Mouse (Mus musculus) midbrain, postnatal 0 days (tissue): ENCODE data around the gene Rps6ka4. TPM values are rescaled to one million over a fixed set of nuclear protein-coding genes. Genes with fewer than 3 reads are reported as not detected.

ENCODE experiments used
- ATAC-seq: fragments of 200-750 bp; cut with Nextera tagmentation; 2 replicates; pipeline ENCODE4 v1.8.0; 2017; ENCODE audit warnings: moderate number of reproducible peaks, mild to moderate bottlenecking, moderate TSS enrichment, moderate library complexity; ENCODE audit not compliant: low FRiP score
- DNase-seq: peaks from one replicate; pipeline ENCODE4 v3.0.0-alpha.2; 2015; ENCODE audit warnings: low spot score
- H3K27ac ChIP-seq: fragments of 300-500 bp; sonication (generic); 2 replicates; pipeline ENCODE4 v1.5.1; 2014; ENCODE audit warnings: low read depth, mild to moderate bottlenecking, low read length, mixed read lengths
- H3K27me3 ChIP-seq: fragments of 300-500 bp; sonication (generic); 2 replicates; pipeline ENCODE4 v1.6.1; 2014; ENCODE audit warnings: low read length, control low read depth, mixed read lengths; ENCODE audit not compliant: insufficient read depth
- H3K36me3 ChIP-seq: fragments of 300-500 bp; sonication (generic); 2 replicates; pipeline ENCODE4 v1.6.1; 2014; ENCODE audit warnings: low read length, control low read depth, mixed read lengths; ENCODE audit not compliant: insufficient read depth
- H3K4me1 ChIP-seq: fragments of 300-500 bp; sonication (generic); 2 replicates; pipeline ENCODE4 v1.6.1; 2014; ENCODE audit warnings: mild to moderate bottlenecking, control low read depth, antibody characterized with exemption, low read length, mixed read lengths; ENCODE audit not compliant: insufficient read depth
- H3K4me2 ChIP-seq: fragments of 300-500 bp; sonication (generic); 2 replicates; pipeline ENCODE4 v1.6.1; 2014; ENCODE audit warnings: low read depth, mild to moderate bottlenecking, low read length, mixed read lengths; ENCODE audit not compliant: poor library complexity, severe bottlenecking
- H3K4me3 ChIP-seq: fragments of 300-500 bp; sonication (generic); 2 replicates; pipeline ENCODE4 v1.5.1; 2014; ENCODE audit warnings: low read depth, mild to moderate bottlenecking, low read length, moderate library complexity
- H3K9ac ChIP-seq: fragments of 300-500 bp; sonication (generic); replicated peaks from 2 replicates; pipeline ENCODE4 v1.6.1; 2014; ENCODE audit warnings: mild to moderate bottlenecking, low read length, moderate library complexity, mixed read lengths; ENCODE audit not compliant: poor library complexity, severe bottlenecking
- H3K9me3 ChIP-seq: fragments of 300-500 bp; sonication (generic); 2 replicates; pipeline ENCODE4 v1.6.1; 2016; ENCODE audit warnings: low read length, control low read depth
- CTCF ChIP-seq: IDR thresholded peaks from 2 replicates; pipeline ENCODE4 v1.5.1; 2016; ENCODE audit warnings: antibody characterized with exemption, mild to moderate bottlenecking
- WGBS: fragments of 180-500 bp; shearing (Covaris S2); extraction: QIAGEN DNeasy Blood & Tissue Kit; methylation state at CpG from one replicate; pipeline ENCODE4 v1.1.7; 2014; 5-methylcytosine and 5-hydroxymethylcytosine counted together
- polyA plus RNA-seq: library from polyadenylated mRNA; unstranded; fragments of >200 nt; fragmentation: Nextera tagmentation; extraction: Ambion mirVana; gene quantifications from 2 replicates; pipeline ENCODE4 v1.2.1, GENCODE M21; 2015
- total RNA-seq: library from RNA; depleted of rRNA; stranded (reverse); fragments of >200 nt; gene quantifications from 2 replicates; pipeline ENCODE4 v1.2.3, GENCODE M21; 2014

Rps6ka4 gene
- total and polyA plus RNA-seq, 2 experiments from 2014 or later: 18.5 to 31.1 TPM

GRCm38 (mm10) chr19:6847841-6848517 is 7.5 kb upstream of the Rps6ka4 start:
- 2% methylated on average over 31 of the region's 31 CpGs for WGBS
- Histone ChIP-seq H3K27me3 (peaks cover 34% of the 10 kb centered on the region), H3K4me3 (peak overlapping the region; percentile 17; the same call in 1 of the 2 replicates), H3K9ac (0 out of 2 replicates have a peak overlapping the region, but pooled peaks have one; percentile 2), H3K9me3 (no peaks in the 10 kb centered on the region), H3K4me2 (peak overlapping the region; percentile 40), H3K4me1 (peaks cover 7% of the 10 kb centered on the region; the same call in 1 of the 2 replicates), H3K36me3 (no peaks in the 10 kb centered on the region), H3K27ac (no peak overlapping the region)
- no peak for TF ChIP-seq CTCF
- DNase-seq (no peak), ATAC-seq (no peak)

- no peak for TF ChIP-seq CTCF
- H3K27me3 ChIP-seq: peaks cover 34% of the 10 kb centered on the region
- H3K9me3 ChIP-seq: no peaks in the 10 kb centered on the region
- H3K36me3 ChIP-seq: no peaks in the 10 kb centered on the region
- H3K4me3 ChIP-seq: no peak overlapping the region
- H3K27ac ChIP-seq: no peak overlapping the region
- H3K9ac ChIP-seq: no peak overlapping the region
- 88% methylated on average over 4 of the region's 4 CpGs for WGBS
- H3K4me2 ChIP-seq: no peak overlapping the region
- H3K4me1 ChIP-seq: peaks cover 8% of the 10 kb centered on the region; the same call in 1 of the 2 replicates
- DNase-seq (no peak), ATAC-seq (no peak)
Measured at GRCm38 (mm10) chr19:6846050-6846449, 5.6 kb upstream of the Rps6ka4 start.

- DNase-seq: no peak
- Histone ChIP-seq H3K27ac (no peak overlapping the region), H3K27me3 (peaks cover 7% of the 10 kb centered on the region), H3K9me3 (no peaks in the 10 kb centered on the region), H3K36me3 (peaks cover 4% of the 10 kb centered on the region), H3K4me2 (no peak overlapping the region), H3K4me3 (no peak overlapping the region), H3K9ac (no peak overlapping the region), H3K4me1 (peaks cover 16% of the 10 kb centered on the region; the same call in 1 of the 2 replicates)
- ATAC-seq: no peak
- WGBS: 67% methylated on average over 1 of the region's 1 CpGs
- no peak for TF ChIP-seq CTCF
Measured at GRCm38 (mm10) chr19:6842353-6842752, 1.9 kb upstream of the Rps6ka4 start.

- Histone ChIP-seq H3K9ac (peak overlapping the region; percentile 75; the same call in 1 of the 2 replicates), H3K4me3 (no peak overlapping the region), H3K36me3 (peaks cover 14% of the 10 kb centered on the region), H3K4me1 (peaks cover 16% of the 10 kb centered on the region; the same call in 1 of the 2 replicates), H3K9me3 (no peaks in the 10 kb centered on the region), H3K4me2 (peak overlapping the region; percentile 97; the same call in 1 of the 2 replicates), H3K27me3 (0 out of 2 replicates have a peak, but pooled peaks cover 3% of the 10 kb centered on the region), H3K27ac (no peak overlapping the region)
- TF ChIP-seq CTCF: no peak
- no peak for ATAC-seq
- no peak for DNase-seq
- WGBS: 28% methylated on average over 3 of the region's 3 CpGs
Measured at GRCm38 (mm10) chr19:6841292-6841597, 809 bp upstream of the Rps6ka4 start.

- peak; percentile 57; the same call in 1 of the 2 replicates for ATAC-seq
- no peaks in the 10 kb centered on the region for H3K9me3 ChIP-seq
- TF ChIP-seq CTCF: no peak
- peak overlapping the region; percentile 72 for H3K4me3 ChIP-seq
- under 1% methylated on average over 42 of the region's 46 CpGs for WGBS
- H3K9ac ChIP-seq: peak overlapping the region; percentile 75
- H3K4me1 ChIP-seq: peaks cover 16% of the 10 kb centered on the region; the same call in 1 of the 2 replicates
- H3K27ac ChIP-seq: 0 out of 2 replicates have a peak overlapping the region, but pooled peaks have one; percentile 38
- DNase-seq: peak; percentile 53
- peaks cover 14% of the 10 kb centered on the region for H3K36me3 ChIP-seq
- 0 out of 2 replicates have a peak, but pooled peaks cover 3% of the 10 kb centered on the region for H3K27me3 ChIP-seq
- peak overlapping the region; percentile 97 for H3K4me2 ChIP-seq
Measured at GRCm38 (mm10) chr19:6839615-6840474, 591 bp downstream of the Rps6ka4 start.
